Mouse (Mus musculus): ENCODE measurements at regions not wholly inside any gene's neighbourhood (a gene's known extent, or its start where the extent isn't known, plus 50 kb on each side); places are given as distances from the start of the nearest gene placed in this dataset.
A peak's percentile ranks its signal among the peaks of the same experiment; 100 is the strongest.

GRCm38 (mm10) chr6:108606231-108606630, 54.2 kb upstream of the Bhlhe40 start:
- no peak for ATAC-seq (replicated peaks; ENCODE audit: poor library complexity, severe bottlenecking)

GRCm38 (mm10) chr6:108608308-108608707, 52.1 kb upstream of the Bhlhe40 start:
- ATAC-seq (replicated peaks; ENCODE audit: poor library complexity, severe bottlenecking) = peak; percentile 52

All from granulocyte monocyte progenitor cell, adult 5-6 weeks (primary cell).